ENCODE assay signal across 17 mouse cellular contexts in genomic region chr13:36334748-36335147, GRCm38 (mm10).
"Had no signal": no experiment of that assay in that cellular context is flagged by ENCODE, and none has a peak within 500 bp of the region (broad histone marks: within the 10 kb centered on the region; RNA-seq: fewer than 3 reads in every experiment).

No protein-coding gene starts in this region.

- H3K4me1 ChIP-seq: kidney, embryonic 15.5 days; lung, embryonic 15.5 days; midbrain, embryonic 13.5 days; neural tube, embryonic 13.5 days had no signal

- H3K27ac ChIP-seq: kidney, embryonic 15.5 days; left cerebral cortex, adult 2 months; lung, embryonic 15.5 days; midbrain, embryonic 13.5 days; neural tube, embryonic 13.5 days had no signal

- H3K4me2 ChIP-seq: kidney, embryonic 15.5 days; lung, embryonic 15.5 days; midbrain, embryonic 13.5 days; neural tube, embryonic 13.5 days had no signal

- DNase-seq: kidney, adult 2 months; kidney, postnatal 10 days; kidney, postnatal 36 days; layer of hippocampus, postnatal 36 days; lung, adult 18-20 months; lung, postnatal 10 days; lung, postnatal 36 days; thymus, adult 18-20 months; thymus, postnatal 36 days had no signal

- ATAC-seq: intestine, postnatal 0 days; midbrain, embryonic 13.5 days; midbrain, embryonic 16.5 days had no signal

- H3K4me3 ChIP-seq: kidney, embryonic 15.5 days; left cerebral cortex, adult 2 months; lung, embryonic 15.5 days; midbrain, embryonic 13.5 days; myocyte; neural tube, embryonic 13.5 days had no signal

- H3K36me3 ChIP-seq: kidney, embryonic 15.5 days; lung, embryonic 15.5 days; midbrain, embryonic 13.5 days; neural tube, embryonic 13.5 days had no signal

- H3K9me3 ChIP-seq: kidney, embryonic 15.5 days; lung, embryonic 15.5 days; midbrain, embryonic 13.5 days; neural tube, embryonic 13.5 days had no signal

- H3K27me3 ChIP-seq: kidney, embryonic 15.5 days; lung, embryonic 15.5 days; midbrain, embryonic 13.5 days; neural tube, embryonic 13.5 days had no signal

- H3K9ac ChIP-seq: kidney, embryonic 15.5 days; lung, embryonic 15.5 days; midbrain, embryonic 13.5 days; neural tube, embryonic 13.5 days had no signal
